ENCODE assay signal across 8 mouse cellular contexts in the genomic region with DNA sequence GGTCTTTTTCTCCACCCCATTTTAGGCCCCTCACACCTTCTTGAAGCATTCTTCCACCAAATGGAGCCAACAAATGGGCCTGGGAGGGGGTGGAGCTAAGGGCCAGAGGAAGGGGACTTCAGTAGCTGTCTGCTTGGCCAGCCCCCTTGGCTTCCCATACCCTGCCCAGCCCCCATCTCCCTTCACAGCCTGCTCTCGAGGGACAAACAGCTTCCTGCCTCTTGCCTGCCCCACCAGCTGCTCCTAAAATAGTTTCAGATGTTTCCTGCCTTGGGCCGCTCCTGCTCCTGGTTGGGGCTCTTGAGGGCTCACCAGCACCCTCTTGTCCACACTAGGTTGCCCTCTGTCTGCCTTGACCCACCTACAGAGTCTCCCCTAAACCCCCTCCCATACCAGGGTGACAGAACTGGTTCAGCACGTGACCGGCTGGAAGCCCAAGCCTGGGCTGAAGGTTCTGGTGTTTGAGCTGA. TPM values are rescaled to one million over a fixed set of nuclear protein-coding genes. Genes with fewer than 3 reads are reported as not detected.
DNase-seq lines count a peak whose midpoint lies in the region; ATAC-seq lines count a peak whose summit lies in the region.

No protein-coding gene starts in this region.

- intact Hi-C loops in heart, postnatal 25 days (cut with DNase I): no loop called here

- no peaks in the 10 kb centered on the region for H3K27me3 ChIP-seq in forebrain, embryonic 14.5 days (replicated peaks; ENCODE audit: control insufficient read depth, insufficient read depth, low read length)
- no peaks in the 10 kb centered on the region for H3K27me3 ChIP-seq in lung, embryonic 16.5 days (ENCODE audit: control insufficient read depth, insufficient read depth, low read depth, low read length)

- H3K4me2 ChIP-seq in forebrain, embryonic 14.5 days (ENCODE audit: low read length): peak overlapping the region; percentile 1; the same call in 1 of the 2 replicates
- peak overlapping the region; percentile 86 for H3K4me2 ChIP-seq in lung, embryonic 16.5 days (ENCODE audit: low read depth, low read length)

- H3K4me1 ChIP-seq in forebrain, embryonic 14.5 days (ENCODE audit: control insufficient read depth, insufficient read depth, low read length): peaks cover 6% of the 10 kb centered on the region
- peaks cover 40% of the 10 kb centered on the region for H3K4me1 ChIP-seq in lung, embryonic 16.5 days (replicated peaks; ENCODE audit: control insufficient read depth, insufficient read depth, low read length)

- peak overlapping the region; percentile 55; the same call in 1 of the 2 replicates for H3K27ac ChIP-seq in forebrain, embryonic 14.5 days (ENCODE audit: low read depth, low read length)
- peak overlapping the region; percentile 100 for H3K27ac ChIP-seq in lung, embryonic 16.5 days (ENCODE audit: low read length)

- H3K36me3 ChIP-seq in forebrain, embryonic 14.5 days (ENCODE audit: control insufficient read depth, insufficient read depth, low read length): no peaks in the 10 kb centered on the region
- H3K36me3 ChIP-seq in lung, embryonic 16.5 days (ENCODE audit: control insufficient read depth, insufficient read depth, low read length): no peaks in the 10 kb centered on the region

- H3K4me3 ChIP-seq in forebrain, embryonic 14.5 days (ENCODE audit: low read depth, low read length): no peak overlapping the region
- H3K4me3 ChIP-seq in lung, embryonic 16.5 days (ENCODE audit: low read length): peak overlapping the region; percentile 74

- DNase-seq in urinary bladder, postnatal 25 days (ENCODE audit: low spot score): peak; percentile 24
- DNase-seq in urinary bladder, postnatal 10 days (ENCODE audit: low spot score): no peak
- DNase-seq in forebrain, embryonic 14.5 days (ENCODE audit: low spot score): peak; percentile 19
- peak; percentile 90 for DNase-seq in heart, postnatal 25 days (ENCODE audit: low spot score)
- DNase-seq in kidney, postnatal 36 days: peak; percentile 89 to 92
- peak; percentile 51 for DNase-seq in retina, postnatal 1 day

- no peak for ATAC-seq in forebrain, embryonic 14.5 days
- ATAC-seq in lung, embryonic 16.5 days (ENCODE audit: low read depth): peak; percentile 82
- ATAC-seq in megakaryocyte-erythroid progenitor cell, adult 5-6 weeks (replicated peaks; ENCODE audit: low FRiP score, low TSS enrichment, poor library complexity, severe bottlenecking): no peak

- WGBS in forebrain, embryonic 14.5 days: 51% methylated on average over 4 of the region's 4 CpGs
- 6% methylated on average over 4 of the region's 4 CpGs for WGBS in lung, embryonic 16.5 days

- no peaks in the 10 kb centered on the region for H3K9me3 ChIP-seq in forebrain, embryonic 14.5 days (replicated peaks; ENCODE audit: control insufficient read depth, low read length)
- no peaks in the 10 kb centered on the region for H3K9me3 ChIP-seq in lung, embryonic 16.5 days (ENCODE audit: control insufficient read depth, low read length)

- no peak overlapping the region for H3K9ac ChIP-seq in forebrain, embryonic 14.5 days (ENCODE audit: low read length)
- H3K9ac ChIP-seq in lung, embryonic 16.5 days (ENCODE audit: low read length): peak overlapping the region; percentile 82

RNA-seq across cellular contexts. Expression of a gene that starts 0.6 kb away (rescaled TPM):
- 0.56 and 0.83 TPM in 2 replicates for polyA plus RNA-seq in forebrain, embryonic 14.5 days (2014; fragmentation: Nextera tagmentation; extraction: Ambion mirVana)
- under 1 TPM in 1 of 2 experiments, not detected in 1; 0.60 TPM for total RNA-seq in heart, postnatal 25 days (2021)
- polyA plus RNA-seq in lung, embryonic 16.5 days (2015; fragmentation: Nextera tagmentation; extraction: Ambion mirVana): 3.4 and 4.8 TPM in 2 replicates
- not detected in 2 replicates for total RNA-seq in megakaryocyte-erythroid progenitor cell, adult 5-6 weeks (2014; fragmentation: Nextera tagmentation)
- 0.42 TPM in 1 of 2 replicates, not detected in the other for total RNA-seq in megakaryocyte-erythroid progenitor cell, adult 5-6 weeks (2017)

RNA-seq across cellular contexts. Expression of a gene that starts 2.2 kb away (rescaled TPM):
- 14.2 and 16.2 TPM in 2 replicates for polyA plus RNA-seq in forebrain, embryonic 14.5 days (2014; fragmentation: Nextera tagmentation; extraction: Ambion mirVana)
- total RNA-seq in heart, postnatal 25 days (2021): 10 to 100 TPM in 1 of 2 experiments, 1 to 10 TPM in 1; 9.9 to 11.1 TPM
- polyA plus RNA-seq in lung, embryonic 16.5 days (2015; fragmentation: Nextera tagmentation; extraction: Ambion mirVana): 64.3 and 71.1 TPM in 2 replicates
- total RNA-seq in megakaryocyte-erythroid progenitor cell, adult 5-6 weeks (2014; fragmentation: Nextera tagmentation): 23.1 and 29.7 TPM in 2 replicates
- total RNA-seq in megakaryocyte-erythroid progenitor cell, adult 5-6 weeks (2017): 28.6 and 47.3 TPM in 2 replicates

RNA-seq across cellular contexts. Expression of a gene that starts 8.2 kb away (rescaled TPM):
- 3.1 and 4.7 TPM in 2 replicates for polyA plus RNA-seq in forebrain, embryonic 14.5 days (2014; fragmentation: Nextera tagmentation; extraction: Ambion mirVana)
- total RNA-seq in heart, postnatal 25 days (2021): 10 to 100 TPM; 12.0 to 14.9 TPM
- polyA plus RNA-seq in lung, embryonic 16.5 days (2015; fragmentation: Nextera tagmentation; extraction: Ambion mirVana): 20.6 and 24.2 TPM in 2 replicates
- total RNA-seq in megakaryocyte-erythroid progenitor cell, adult 5-6 weeks (2014; fragmentation: Nextera tagmentation): 111 and 114 TPM in 2 replicates
- 17.7 and 30.3 TPM in 2 replicates for total RNA-seq in megakaryocyte-erythroid progenitor cell, adult 5-6 weeks (2017)

RNA-seq across cellular contexts. Expression of a gene that starts 8.8 kb away (rescaled TPM):
- polyA plus RNA-seq in forebrain, embryonic 14.5 days (2014; fragmentation: Nextera tagmentation; extraction: Ambion mirVana): 1.2 and 1.5 TPM in 2 replicates
- total RNA-seq in heart, postnatal 25 days (2021): 1 to 10 TPM in 1 of 2 experiments, under 1 TPM in 1; 0.87 to 1.0 TPM
- polyA plus RNA-seq in lung, embryonic 16.5 days (2015; fragmentation: Nextera tagmentation; extraction: Ambion mirVana): 7.7 and 9.4 TPM in 2 replicates
- total RNA-seq in megakaryocyte-erythroid progenitor cell, adult 5-6 weeks (2014; fragmentation: Nextera tagmentation): 0.37 TPM in 1 of 2 replicates, not detected in the other
- total RNA-seq in megakaryocyte-erythroid progenitor cell, adult 5-6 weeks (2017): 0.88 TPM in 1 of 2 replicates, not detected in the other

RNA-seq across cellular contexts. Expression of a gene that starts 12.7 kb away (rescaled TPM):
- 0.53 TPM in 1 of 2 replicates, not detected in the other for polyA plus RNA-seq in forebrain, embryonic 14.5 days (2014; fragmentation: Nextera tagmentation; extraction: Ambion mirVana)
- 1 to 10 TPM; 1.1 to 1.4 TPM for total RNA-seq in heart, postnatal 25 days (2021)
- 0.36 and 0.75 TPM in 2 replicates for polyA plus RNA-seq in lung, embryonic 16.5 days (2015; fragmentation: Nextera tagmentation; extraction: Ambion mirVana)
- total RNA-seq in megakaryocyte-erythroid progenitor cell, adult 5-6 weeks (2014; fragmentation: Nextera tagmentation): not detected in 2 replicates
- total RNA-seq in megakaryocyte-erythroid progenitor cell, adult 5-6 weeks (2017): not detected in 2 replicates
